Mouse (Mus musculus): Measurements from ENCODE around the gene Mgat5. TPM values are rescaled to one million over a fixed set of nuclear protein-coding genes. Genes with fewer than 3 reads are reported as not detected.

The Mgat5 gene
- total RNA-seq, 1 experiment, result 11.0 TPM

DNA sequence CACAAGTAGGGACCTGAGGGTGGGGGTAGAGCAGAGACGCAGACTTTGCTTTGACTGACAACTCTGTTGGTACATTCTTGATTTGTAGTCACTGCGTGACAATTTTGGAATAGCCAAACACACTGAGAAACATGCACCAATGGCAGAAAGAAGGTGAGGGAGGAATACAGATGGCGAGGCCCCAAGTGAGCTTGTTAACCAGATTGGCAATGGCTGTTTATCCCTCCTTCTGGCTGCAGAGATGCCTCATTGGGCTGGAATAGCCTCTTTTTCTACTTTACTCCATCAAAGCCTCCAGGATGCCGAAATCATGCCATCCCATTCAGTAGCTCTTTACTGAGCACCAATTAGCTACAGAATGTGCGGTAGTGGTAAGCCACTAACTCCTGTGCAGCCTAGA, 270.9 kb downstream of the Mgat5 start:
- Histone ChIP-seq H3K9ac (ENCODE audit: insufficient read depth, low read depth, low read length, poor library complexity, severe bottlenecking) (no peak overlapping the region), H3K4me3 (ENCODE audit: insufficient read depth in 1 of 2, low read depth in 1 of 2, low read length in 2 of 2, poor library complexity in 1 of 2, severe bottlenecking in 1 of 2) (no peak overlapping the region), H3K36me3 (ENCODE audit: control insufficient read depth, insufficient read depth, low read length, poor library complexity, severe bottlenecking) (peaks cover 2% of the 10 kb centered on the region; the same call in 1 of the 2 replicates), H3K27ac (ENCODE audit: insufficient read depth, low read depth, low read length, poor library complexity, severe bottlenecking) (no peak overlapping the region), H3K9me3 (ENCODE audit: control insufficient read depth, insufficient read depth, low read depth, low read length) (no peaks in the 10 kb centered on the region), H3K4me1 (ENCODE audit: control insufficient read depth in 2 of 2, insufficient read depth in 2 of 2, low read length in 2 of 2, poor library complexity in 1 of 2) (no peaks in the 10 kb centered on the region; a peak in 1 of 4 replicates)
- in situ Hi-C loops (cut with MboI; ENCODE audit: low sequenced_read_pairs in 2 of 2, unreplicated experiment in 2 of 2), result no loop called here
- DNase-seq (ENCODE audit: low read depth, low spot score), result no peak
- TF ChIP-seq MAFK (IDR thresholded peaks at IDR 0.05; ENCODE audit: insufficient read depth, low read depth, low read length) (no peak), ZNF384 (IDR thresholded peaks at IDR 0.05; ENCODE audit: low read depth, low read length) (no peak), HCFC1 (IDR thresholded peaks at IDR 0.05; ENCODE audit: borderline replicate concordance, insufficient read depth, low read length) (no peak), ZC3H11A (IDR thresholded peaks at IDR 0.05; ENCODE audit: borderline replicate concordance, low read depth, low read length) (no peak)

DNA sequence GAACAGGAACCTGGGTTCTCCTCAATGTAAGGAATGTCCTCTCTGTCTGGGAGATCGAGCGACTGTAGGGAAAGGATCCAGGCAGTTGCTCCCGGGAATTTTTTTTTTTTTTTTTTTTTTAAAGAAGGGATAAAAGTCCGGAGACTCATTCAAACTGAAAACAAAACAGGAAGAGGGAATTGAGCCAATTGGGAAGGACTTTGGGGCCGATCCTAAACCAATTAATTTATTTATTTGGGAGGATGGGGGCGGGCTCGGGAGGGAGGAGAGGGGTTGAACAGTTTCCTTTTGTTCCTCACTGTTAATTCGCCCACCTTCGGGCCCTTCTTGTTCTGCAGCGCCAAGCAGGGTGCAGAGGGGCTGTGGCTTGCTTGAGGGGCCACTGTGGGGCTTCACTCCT, 278.1 kb downstream of the Mgat5 start:
- Histone ChIP-seq H3K4me1 (ENCODE audit: control insufficient read depth in 2 of 2, insufficient read depth in 2 of 2, low read length in 2 of 2, poor library complexity in 1 of 2) (no peaks in the 10 kb centered on the region; a peak in 1 of 4 replicates), H3K9ac (ENCODE audit: insufficient read depth, low read depth, low read length, poor library complexity, severe bottlenecking) (no peak overlapping the region), H3K27ac (ENCODE audit: insufficient read depth, low read depth, low read length, poor library complexity, severe bottlenecking) (no peak overlapping the region), H3K4me3 (ENCODE audit: insufficient read depth in 1 of 2, low read depth in 1 of 2, low read length in 2 of 2, poor library complexity in 1 of 2, severe bottlenecking in 1 of 2) (no peak overlapping the region), H3K36me3 (ENCODE audit: control insufficient read depth, insufficient read depth, low read length, poor library complexity, severe bottlenecking) (no peaks in the 10 kb centered on the region), H3K9me3 (ENCODE audit: control insufficient read depth, insufficient read depth, low read depth, low read length) (no peaks in the 10 kb centered on the region)
- TF ChIP-seq ZC3H11A (IDR thresholded peaks at IDR 0.05; ENCODE audit: borderline replicate concordance, low read depth, low read length) (no peak), HCFC1 (IDR thresholded peaks at IDR 0.05; ENCODE audit: borderline replicate concordance, insufficient read depth, low read length) (no peak), ZNF384 (IDR thresholded peaks at IDR 0.05; ENCODE audit: low read depth, low read length) (peak; percentile 45; the same call in 1 of the 2 replicates)
- DNase-seq (ENCODE audit: low read depth, low spot score), result no peak
- in situ Hi-C loops (cut with MboI; ENCODE audit: low sequenced_read_pairs in 2 of 2, unreplicated experiment in 2 of 2), result no loop called here

DNA sequence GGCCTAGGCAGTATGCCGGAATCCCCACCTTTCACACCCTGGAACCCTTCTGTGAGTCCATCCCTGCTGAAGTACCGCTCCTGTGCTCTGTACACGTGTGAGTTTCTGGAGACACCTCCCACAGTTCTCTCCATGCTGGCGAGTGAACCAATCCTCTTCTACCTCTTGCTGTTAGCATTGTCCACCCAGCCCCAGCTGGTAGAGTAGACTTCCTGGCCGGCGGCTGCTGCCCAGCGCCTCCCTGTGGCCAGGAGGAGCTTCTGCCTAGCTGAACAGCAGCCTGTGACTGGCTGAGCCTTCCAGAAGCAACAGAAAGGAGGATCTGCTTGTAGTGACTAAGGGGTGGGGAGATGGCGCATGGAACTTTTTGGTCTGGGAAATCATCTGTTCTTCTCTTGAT, 279.4 kb downstream of the Mgat5 start:
- Histone ChIP-seq H3K9ac (ENCODE audit: insufficient read depth, low read depth, low read length, poor library complexity, severe bottlenecking) (no peak overlapping the region), H3K4me3 (ENCODE audit: insufficient read depth in 1 of 2, low read depth in 1 of 2, low read length in 2 of 2, poor library complexity in 1 of 2, severe bottlenecking in 1 of 2) (peak overlapping the region in 1 of 2 experiments; percentile 6; a peak in 1 of 4 replicates), H3K9me3 (ENCODE audit: control insufficient read depth, insufficient read depth, low read depth, low read length) (no peaks in the 10 kb centered on the region), H3K36me3 (ENCODE audit: control insufficient read depth, insufficient read depth, low read length, poor library complexity, severe bottlenecking) (no peaks in the 10 kb centered on the region), H3K4me1 (ENCODE audit: control insufficient read depth in 2 of 2, insufficient read depth in 2 of 2, low read length in 2 of 2, poor library complexity in 1 of 2) (no peaks in the 10 kb centered on the region; a peak in 1 of 4 replicates), H3K27ac (ENCODE audit: insufficient read depth, low read depth, low read length, poor library complexity, severe bottlenecking) (no peak overlapping the region)
- in situ Hi-C loops (cut with MboI; ENCODE audit: low sequenced_read_pairs in 2 of 2, unreplicated experiment in 2 of 2), result no loop called here
- DNase-seq (ENCODE audit: low read depth, low spot score), result no peak
- no peak for TF ChIP-seq ZNF384 (IDR thresholded peaks at IDR 0.05; ENCODE audit: low read depth, low read length)

DNA sequence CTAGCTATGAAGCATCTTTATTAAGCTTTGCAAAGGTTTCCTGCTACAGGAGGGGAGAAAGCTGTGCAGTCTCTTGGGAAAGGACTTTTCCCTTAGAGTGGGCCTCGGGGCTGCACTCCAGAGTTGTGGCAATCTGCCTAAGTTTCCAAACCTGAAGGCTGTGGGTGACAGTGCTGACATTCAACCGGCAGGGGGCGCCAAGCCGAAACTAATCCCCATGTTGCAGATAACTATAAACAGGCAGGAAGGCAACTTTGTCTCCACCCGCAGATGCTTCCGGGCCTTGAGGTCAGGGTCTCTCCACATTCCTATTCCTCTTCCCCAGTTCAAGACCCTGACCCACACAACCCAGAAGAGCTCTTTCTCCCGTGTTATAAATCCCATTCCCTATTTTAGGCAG, 280.0 kb downstream of the Mgat5 start:
- H3K9me3 ChIP-seq (ENCODE audit: control insufficient read depth, insufficient read depth, low read depth, low read length), result no peaks in the 10 kb centered on the region
- no peak overlapping the region for H3K27ac ChIP-seq (ENCODE audit: insufficient read depth, low read depth, low read length, poor library complexity, severe bottlenecking)
- DNase-seq (ENCODE audit: low read depth, low spot score), result peak; percentile 62
- TF ChIP-seq ZNF384 (IDR thresholded peaks at IDR 0.05; ENCODE audit: low read depth, low read length), result no peak
- no peak for TF ChIP-seq CHD2 (IDR thresholded peaks at IDR 0.05; ENCODE audit: low read depth, low read length)
- TF ChIP-seq MAFK (IDR thresholded peaks at IDR 0.05; ENCODE audit: insufficient read depth, low read depth, low read length), result no peak
- TF ChIP-seq HCFC1 (IDR thresholded peaks at IDR 0.05; ENCODE audit: borderline replicate concordance, insufficient read depth, low read length), result no peak
- no peak for TF ChIP-seq ZC3H11A (IDR thresholded peaks at IDR 0.05; ENCODE audit: borderline replicate concordance, low read depth, low read length)
- H3K36me3 ChIP-seq (ENCODE audit: control insufficient read depth, insufficient read depth, low read length, poor library complexity, severe bottlenecking), result no peaks in the 10 kb centered on the region
- H3K4me1 ChIP-seq (ENCODE audit: control insufficient read depth in 2 of 2, insufficient read depth in 2 of 2, low read length in 2 of 2, poor library complexity in 1 of 2), result no peaks in the 10 kb centered on the region
- no peak overlapping the region for H3K9ac ChIP-seq (ENCODE audit: insufficient read depth, low read depth, low read length, poor library complexity, severe bottlenecking)
- H3K4me3 ChIP-seq (ENCODE audit: insufficient read depth in 1 of 2, low read depth in 1 of 2, low read length in 2 of 2, poor library complexity in 1 of 2, severe bottlenecking in 1 of 2), result no peak overlapping the region
- in situ Hi-C loops (cut with MboI; ENCODE audit: low sequenced_read_pairs in 2 of 2, unreplicated experiment in 2 of 2), result no loop called here

DNA sequence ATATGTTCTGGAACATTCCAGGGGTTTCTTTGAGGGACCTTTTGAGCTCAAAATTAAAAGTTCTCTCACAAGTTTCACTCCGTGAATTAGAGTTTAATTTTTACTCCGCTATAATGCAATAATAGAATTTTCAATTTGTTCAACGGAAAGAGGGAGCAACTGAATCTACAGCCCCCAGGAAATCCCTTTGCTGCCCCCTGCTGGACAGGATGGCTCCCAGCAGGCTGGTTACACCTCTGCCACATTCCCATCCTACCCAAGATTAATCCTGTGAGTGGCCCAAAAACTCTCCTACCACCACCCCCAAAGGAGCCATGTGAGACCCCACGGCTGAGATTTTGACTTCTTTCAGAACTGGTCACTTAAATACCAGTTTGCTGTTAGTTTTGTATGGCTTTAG, 282.3 kb downstream of the Mgat5 start:
- Histone ChIP-seq H3K36me3 (ENCODE audit: control insufficient read depth, insufficient read depth, low read length, poor library complexity, severe bottlenecking) (no peaks in the 10 kb centered on the region), H3K27ac (ENCODE audit: insufficient read depth, low read depth, low read length, poor library complexity, severe bottlenecking) (no peak overlapping the region), H3K9ac (ENCODE audit: insufficient read depth, low read depth, low read length, poor library complexity, severe bottlenecking) (no peak overlapping the region), H3K9me3 (ENCODE audit: control insufficient read depth, insufficient read depth, low read depth, low read length) (no peaks in the 10 kb centered on the region), H3K4me1 (ENCODE audit: control insufficient read depth in 2 of 2, insufficient read depth in 2 of 2, low read length in 2 of 2, poor library complexity in 1 of 2) (no peaks in the 10 kb centered on the region), H3K4me3 (ENCODE audit: insufficient read depth in 1 of 2, low read depth in 1 of 2, low read length in 2 of 2, poor library complexity in 1 of 2, severe bottlenecking in 1 of 2) (no peak overlapping the region)
- in situ Hi-C loops (cut with MboI; ENCODE audit: low sequenced_read_pairs in 2 of 2, unreplicated experiment in 2 of 2), result no loop called here
- TF ChIP-seq MAFK (IDR thresholded peaks at IDR 0.05; ENCODE audit: insufficient read depth, low read depth, low read length) (no peak), HCFC1 (IDR thresholded peaks at IDR 0.05; ENCODE audit: borderline replicate concordance, insufficient read depth, low read length) (no peak), CHD2 (IDR thresholded peaks at IDR 0.05; ENCODE audit: low read depth, low read length) (no peak), ZNF384 (IDR thresholded peaks at IDR 0.05; ENCODE audit: low read depth, low read length) (no peak), ZC3H11A (IDR thresholded peaks at IDR 0.05; ENCODE audit: borderline replicate concordance, low read depth, low read length) (no peak)
- peak; percentile 45 for DNase-seq (ENCODE audit: low read depth, low spot score)
